Mouse (Mus musculus) liver, embryonic 12.5 days (tissue): ENCODE measurements at regions not wholly inside any gene's neighbourhood (a gene's known extent, or its start where the extent isn't known, plus 50 kb on each side); places are given as distances from the start of the nearest gene placed in this dataset. TPM values are rescaled to one million over a fixed set of nuclear protein-coding genes. Genes with fewer than 3 reads are reported as not detected.

Experiments used
- ATAC-seq: fragments of 200-750 bp; cut with Nextera tagmentation; 2 replicates; pipeline ENCODE4 v1.8.0; 2017; ENCODE audit warnings: moderate number of reproducible peaks, mild to moderate bottlenecking, moderate library complexity
- H3K27ac ChIP-seq: fragments of 300-500 bp; sonication (generic); 2 replicates; pipeline ENCODE4 v1.5.1; 2016; ENCODE audit warnings: mild to moderate bottlenecking
- H3K27me3 ChIP-seq: fragments of 300-500 bp; sonication (generic); replicated peaks from 2 replicates; pipeline ENCODE4 v1.6.1; 2016; ENCODE audit warnings: mild to moderate bottlenecking, moderate library complexity
- H3K36me3 ChIP-seq: fragments of 300-500 bp; sonication (generic); 2 replicates; pipeline ENCODE4 v1.6.1; 2016; ENCODE audit warnings: mild to moderate bottlenecking, moderate library complexity
- H3K4me1 ChIP-seq: fragments of 300-500 bp; sonication (generic); 2 replicates; pipeline ENCODE4 v1.6.1; 2016
- H3K4me2 ChIP-seq: fragments of 300-500 bp; sonication (generic); 2 replicates; pipeline ENCODE4 v1.6.1; 2016; ENCODE audit warnings: mild to moderate bottlenecking, moderate library complexity
- H3K4me3 ChIP-seq: fragments of 300-500 bp; sonication (generic); 2 replicates; pipeline ENCODE4 v1.5.1; 2016; ENCODE audit warnings: mild to moderate bottlenecking, moderate library complexity
- H3K9ac ChIP-seq: fragments of 300-500 bp; sonication (generic); 2 replicates; pipeline ENCODE4 v1.6.1; 2016; ENCODE audit warnings: mild to moderate bottlenecking, moderate library complexity
- H3K9me3 ChIP-seq: fragments of 300-500 bp; sonication (generic); replicated peaks from 2 replicates; pipeline ENCODE4 v1.6.1; 2016; ENCODE audit warnings: mild to moderate bottlenecking, moderate library complexity
- WGBS: fragments of 180-500 bp; shearing (Covaris S2); methylation state at CpG from one replicate; pipeline ENCODE4 v1.1.7; 2016; ENCODE audit not compliant: insufficient replicate concordance; 5-methylcytosine and 5-hydroxymethylcytosine counted together
- microRNA-seq: library from miRNA; unstranded; fragments of <30 nt; microRNA quantifications from one replicate; pipeline ENCODE4, GENCODE M21; 2017

GRCm38 (mm10) chr10:24981763-24982162 is 54.5 kb upstream of the Arg1 start:
- no peaks in the 10 kb centered on the region for H3K36me3 ChIP-seq
- no peaks in the 10 kb centered on the region for H3K27me3 ChIP-seq
- H3K9me3 ChIP-seq: peaks cover 8% of the 10 kb centered on the region; the same call in 1 of the 2 replicates
- H3K4me1 ChIP-seq: no peaks in the 10 kb centered on the region
- ATAC-seq: no peak
- H3K4me3 ChIP-seq: no peak overlapping the region
- no peak overlapping the region for H3K4me2 ChIP-seq
- 62% methylated on average over 3 of the region's 3 CpGs for WGBS
- H3K27ac ChIP-seq: no peak overlapping the region
- H3K9ac ChIP-seq: no peak overlapping the region

Small RNA genes in the stretch of these regions (microRNA-seq; reads per million reads assigned to microRNA genes)
- not detected for gene Gm22566
